Mouse (Mus musculus) liver, embryonic 16.5 days (tissue): Measurements from ENCODE around the gene Tcl1b4. TPM values are rescaled to one million over a fixed set of nuclear protein-coding genes. Genes with fewer than 3 reads are reported as not detected.
"Not testable (repeated sequence)": the region's sequence is repeated elsewhere in the genome, so short reads cannot be mapped to it uniquely, and the experiment has no call there.

ENCODE experiments used
- ATAC-seq: fragments of 200-750 bp; cut with Nextera tagmentation; 2 replicates; pipeline ENCODE4 v1.8.0; 2017; ENCODE audit warnings: low read depth, mild to moderate bottlenecking, moderate number of reproducible peaks, moderate library complexity
- H3K27ac ChIP-seq: fragments of 300-500 bp; sonication (generic); 2 replicates; pipeline ENCODE4 v1.5.1; 2014; ENCODE audit warnings: mild to moderate bottlenecking, low read length
- H3K27me3 ChIP-seq: fragments of 300-500 bp; sonication (generic); 2 replicates; pipeline ENCODE4 v1.6.1; 2014; ENCODE audit warnings: low read depth, low read length, mixed read lengths; ENCODE audit not compliant: control insufficient read depth, insufficient read depth
- H3K36me3 ChIP-seq: fragments of 300-500 bp; sonication (generic); 2 replicates; pipeline ENCODE4 v1.6.1; 2014; ENCODE audit warnings: mild to moderate bottlenecking; ENCODE audit not compliant: control insufficient read depth, insufficient read depth
- H3K4me1 ChIP-seq: fragments of 300-500 bp; sonication (generic); 2 replicates; pipeline ENCODE4 v1.6.1; 2014; ENCODE audit warnings: low read depth, low read length, mixed read lengths; ENCODE audit not compliant: control insufficient read depth
- H3K4me2 ChIP-seq: fragments of 300-500 bp; sonication (generic); 2 replicates; pipeline ENCODE4 v1.6.1; 2014; ENCODE audit warnings: low read depth, low read length, mixed read lengths
- H3K4me3 ChIP-seq: fragments of 300-500 bp; sonication (generic); 2 replicates; pipeline ENCODE4 v1.5.1; 2014; ENCODE audit warnings: low read depth, mild to moderate bottlenecking, low read length
- H3K9ac ChIP-seq: fragments of 300-500 bp; sonication (generic); 2 replicates; pipeline ENCODE4 v1.6.1; 2014; ENCODE audit warnings: low read depth, low read length
- H3K9me3 ChIP-seq: fragments of 300-500 bp; sonication (generic); replicated peaks from 2 replicates; pipeline ENCODE4 v1.6.1; 2016; ENCODE audit warnings: low read length; ENCODE audit not compliant: control insufficient read depth
- WGBS: fragments of 180-500 bp; shearing (Covaris S2); extraction: QIAGEN DNeasy Blood & Tissue Kit; methylation state at CpG from one replicate; pipeline ENCODE4 v1.1.7; 2014; ENCODE audit not compliant: insufficient replicate concordance; 5-methylcytosine and 5-hydroxymethylcytosine counted together
- polyA plus RNA-seq: library from polyadenylated mRNA; unstranded; fragments of >200 nt; fragmentation: Nextera tagmentation; extraction: Ambion mirVana; gene quantifications from 2 replicates; pipeline ENCODE4 v1.2.1, GENCODE M21; 2015

Tcl1b4 gene
- not detected in 2 replicates for polyA plus RNA-seq

GRCm38 (mm10) chr12:105201657-105202056 is at the start of gene Tcl1b4:
Tcl1b4 (plus strand) TSS chr12:105201957.
- H3K9me3 ChIP-seq, H3K27me3 ChIP-seq, H3K4me3 ChIP-seq, H3K4me2 ChIP-seq, H3K27ac ChIP-seq, H3K36me3 ChIP-seq, H3K4me1 ChIP-seq, ATAC-seq, H3K9ac ChIP-seq: not testable (repeated sequence)
- WGBS = 53% methylated on average over 1 of the region's 1 CpGs

DNA sequence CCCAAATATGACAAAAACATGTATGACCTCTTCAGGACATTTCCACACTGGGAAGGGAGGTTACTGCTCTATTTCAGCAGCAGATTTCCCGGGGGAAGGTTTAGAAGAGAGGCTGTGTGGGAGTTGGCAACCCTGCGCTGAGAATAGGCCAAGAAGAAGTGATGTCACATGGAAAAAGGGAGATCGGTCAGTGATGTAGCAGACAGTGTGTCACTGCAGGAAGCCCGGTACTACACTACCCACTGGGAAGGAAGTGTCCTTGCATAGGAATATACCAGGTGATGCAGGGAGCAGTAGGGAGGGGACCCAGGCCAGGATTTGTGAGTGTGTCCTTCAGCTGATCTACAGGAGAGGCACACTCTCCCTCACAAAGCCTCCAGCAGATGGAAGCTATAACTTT is 46.5 kb upstream of the Tcl1b4 start:
- H3K27me3 ChIP-seq, H3K36me3 ChIP-seq, H3K4me3 ChIP-seq, H3K9me3 ChIP-seq, H3K9ac ChIP-seq, H3K27ac ChIP-seq, H3K4me1 ChIP-seq, H3K4me2 ChIP-seq, ATAC-seq: not testable (repeated sequence)
- WGBS = 52% methylated on average over 4 of the region's 4 CpGs

DNA sequence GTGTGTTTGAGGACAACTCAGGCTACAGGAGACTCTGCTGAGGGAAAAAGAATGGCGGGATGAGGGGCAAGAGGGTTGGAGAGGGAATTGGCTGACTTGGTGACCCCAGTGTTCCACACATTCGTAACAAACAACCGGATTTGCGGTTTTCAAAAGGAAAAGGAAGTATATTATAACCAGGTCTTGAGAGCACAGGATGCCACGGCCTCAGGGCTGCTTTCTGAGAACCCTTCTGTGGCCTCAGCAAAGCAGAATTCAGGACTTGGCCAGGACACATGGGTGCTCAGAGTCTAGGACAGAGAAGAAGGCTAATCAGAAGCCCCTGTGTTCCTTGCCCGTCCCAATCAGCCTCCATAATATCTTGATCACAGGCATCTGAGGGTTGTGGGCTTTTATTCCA is 42.9 kb upstream of the Tcl1b4 start:
- ATAC-seq = no peak

GRCm38 (mm10) chr12:105159390-105159789 is 42.4 kb upstream of the Tcl1b4 start, which contains the start of gene Tcl1b1:
Tcl1b1 (plus strand) TSS chr12:105159690.
- H3K4me1 ChIP-seq = no peaks in the 10 kb centered on the region
- H3K4me2 ChIP-seq = no peak within 1 kb of the TSS
- no peak within 1 kb of the TSS for H3K27ac ChIP-seq
- H3K4me3 ChIP-seq = no peak within 1 kb of the TSS
- WGBS = 52% methylated on average over 4 of the region's 4 CpGs
- no peak for ATAC-seq
- no peaks in the 10 kb centered on the region for H3K36me3 ChIP-seq
- no peaks in the 10 kb centered on the region for H3K27me3 ChIP-seq
- no peaks in the 10 kb centered on the region for H3K9me3 ChIP-seq
- H3K9ac ChIP-seq = no peak within 1 kb of the TSS

More for the DNA sequence above, 42.9 kb upstream of the Tcl1b4 start:
- Histone ChIP-seq H3K4me1 (no peaks in the 10 kb centered on the region), H3K4me2 (no peak overlapping the region), H3K36me3 (no peaks in the 10 kb centered on the region), H3K4me3 (no peak overlapping the region), H3K9ac (no peak overlapping the region), H3K27ac (no peak overlapping the region), H3K27me3 (no peaks in the 10 kb centered on the region), H3K9me3 (no peaks in the 10 kb centered on the region)
- 31% methylated on average over 6 of the region's 6 CpGs for WGBS

DNA sequence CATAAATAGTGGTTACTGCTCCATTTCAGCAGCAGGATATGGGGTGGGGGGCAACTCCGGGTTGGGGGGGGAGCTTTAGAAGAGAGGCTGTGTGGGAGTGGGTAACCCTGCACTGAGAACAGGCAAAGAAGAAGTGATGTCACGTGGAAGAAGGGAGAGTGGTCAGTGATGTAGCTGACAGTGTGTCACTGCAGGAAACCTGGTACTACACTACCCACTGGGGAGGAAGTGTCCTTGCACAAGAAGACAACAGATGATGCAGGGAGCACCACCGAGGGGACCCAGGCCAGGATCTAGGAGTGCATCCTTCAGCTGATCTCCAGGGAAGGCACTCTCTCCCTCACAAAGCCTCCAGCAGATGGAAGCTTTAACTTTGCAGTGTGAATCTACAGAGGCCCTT is 35.0 kb upstream of the Tcl1b4 start:
- Histone ChIP-seq H3K27me3 (no peaks in the 10 kb centered on the region), H3K27ac (no peak overlapping the region), H3K9ac (no peak overlapping the region), H3K36me3 (no peaks in the 10 kb centered on the region), H3K9me3 (no peaks in the 10 kb centered on the region), H3K4me1 (no peaks in the 10 kb centered on the region), H3K4me3 (no peak overlapping the region), H3K4me2 (no peak overlapping the region)
- ATAC-seq = no peak
- 26% methylated on average over 3 of the region's 3 CpGs for WGBS

DNA sequence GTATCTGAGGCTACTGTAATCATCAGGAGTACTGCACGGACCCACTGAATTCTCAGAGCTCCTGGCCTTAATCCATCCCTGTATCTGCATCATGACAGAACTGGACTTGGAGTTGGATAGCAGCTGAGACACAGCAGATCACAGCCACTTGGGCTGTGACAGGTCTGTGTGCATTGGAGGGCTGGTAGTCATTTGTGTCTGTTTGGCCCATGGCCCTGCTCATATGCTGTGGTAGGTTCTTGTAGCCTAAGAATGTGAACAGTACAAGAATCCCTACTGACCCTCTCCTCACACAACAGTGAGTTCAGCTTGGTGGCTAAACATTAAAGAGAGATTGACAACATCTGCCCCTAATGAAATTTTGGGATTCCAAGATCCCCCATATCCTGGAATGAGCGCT is 28.4 kb upstream of the Tcl1b4 start:
- Histone ChIP-seq H3K36me3 (no peaks in the 10 kb centered on the region), H3K9me3 (no peaks in the 10 kb centered on the region), H3K4me3 (no peak overlapping the region), H3K4me2 (no peak overlapping the region), H3K27ac (no peak overlapping the region), H3K9ac (no peak overlapping the region), H3K4me1 (no peaks in the 10 kb centered on the region), H3K27me3 (no peaks in the 10 kb centered on the region)
- ATAC-seq = no peak
- WGBS = 46% methylated on average over 2 of the region's 2 CpGs

GRCm38 (mm10) chr12:105174318-105174717 is 27.4 kb upstream of the Tcl1b4 start:
- 6% methylated on average over 2 of the region's 2 CpGs for WGBS
- H3K27me3 ChIP-seq, ATAC-seq, H3K4me1 ChIP-seq, H3K9me3 ChIP-seq, H3K4me3 ChIP-seq, H3K36me3 ChIP-seq, H3K4me2 ChIP-seq, H3K9ac ChIP-seq, H3K27ac ChIP-seq: not testable (repeated sequence)

DNA sequence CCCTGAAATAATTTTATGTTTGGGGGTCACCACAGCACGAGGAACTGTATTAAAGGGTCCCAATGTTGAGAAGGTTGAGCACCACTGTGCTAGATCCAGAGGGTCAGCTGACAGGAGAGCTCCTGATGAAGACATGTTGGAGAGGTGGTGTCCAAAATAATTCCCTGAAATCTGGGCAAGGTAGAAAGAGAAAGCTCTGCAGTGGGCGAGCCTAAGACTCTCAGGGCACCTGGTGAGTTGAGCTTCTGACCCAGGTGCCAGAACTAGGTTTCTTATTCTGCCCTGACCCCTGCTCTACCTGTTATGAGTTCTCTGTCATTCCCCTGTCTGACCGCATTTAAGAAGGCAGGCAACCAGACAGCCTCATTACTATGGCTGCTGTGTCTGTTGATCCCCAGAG is 25.7 kb upstream of the Tcl1b4 start, which contains the start of gene Tcl1b5:
Gene Tcl1b5, plus strand, starts transcription at position 301 of the 400 bp plus-strand sequence.
- not testable (repeated sequence) for H3K4me3 ChIP-seq, H3K9ac ChIP-seq, H3K27ac ChIP-seq, H3K9me3 ChIP-seq, ATAC-seq, H3K36me3 ChIP-seq, H3K4me2 ChIP-seq, H3K4me1 ChIP-seq, H3K27me3 ChIP-seq
- 33% methylated on average over 3 of the region's 3 CpGs for WGBS

DNA sequence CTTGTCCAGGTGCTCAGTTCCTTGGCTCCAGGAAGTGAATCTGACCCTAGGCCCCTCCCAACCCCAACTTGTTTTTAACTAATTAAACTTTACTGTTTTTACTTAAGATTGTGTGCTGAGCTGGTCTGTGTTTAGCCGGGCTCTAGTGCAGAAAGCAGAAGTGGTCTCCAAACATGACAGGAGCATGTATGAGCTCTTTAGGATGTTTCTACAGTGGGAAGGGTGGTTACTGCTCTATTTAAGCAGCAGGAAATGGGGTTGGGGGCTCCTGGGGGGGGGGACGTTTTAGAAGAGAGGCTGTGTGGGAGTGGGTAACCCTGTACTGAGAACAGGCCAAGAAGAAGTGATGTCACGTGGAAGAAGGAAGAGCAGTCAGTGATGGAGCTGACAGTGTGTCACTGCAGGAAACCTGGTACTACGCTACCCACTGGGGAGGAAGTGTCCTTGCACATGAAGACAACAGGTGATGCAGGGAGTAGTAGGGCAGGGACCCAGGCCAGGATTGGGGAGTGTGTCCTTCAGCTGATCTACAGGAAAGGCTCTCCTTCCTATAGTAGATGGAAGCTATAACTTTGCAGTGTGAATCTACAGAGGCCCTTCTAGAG is 20.6 kb upstream of the Tcl1b4 start:
- not testable (repeated sequence) for H3K4me1 ChIP-seq, H3K4me2 ChIP-seq, H3K9me3 ChIP-seq, H3K27ac ChIP-seq, H3K36me3 ChIP-seq, H3K9ac ChIP-seq, H3K27me3 ChIP-seq, H3K4me3 ChIP-seq, ATAC-seq
- WGBS = 16% methylated on average over 4 of the region's 4 CpGs
